Mouse (Mus musculus) intestine, embryonic 16.5 days (tissue): ENCODE measurements at regions not wholly inside any gene's neighbourhood (a gene's known extent, or its start where the extent isn't known, plus 50 kb on each side); places are given as distances from the start of the nearest gene placed in this dataset.
"Not testable (repeated sequence)": the region's sequence is repeated elsewhere in the genome, so short reads cannot be mapped to it uniquely, and the experiment has no call there.

Source experiments
- ATAC-seq: fragments of 200-750 bp; cut with Nextera tagmentation; 2 replicates; pipeline ENCODE4 v1.8.0; 2017; ENCODE audit warnings: moderate TSS enrichment, moderate library complexity
- H3K27ac ChIP-seq: fragments of 300-500 bp; sonication (generic); 2 replicates; pipeline ENCODE4 v1.5.1; 2014; ENCODE audit warnings: mild to moderate bottlenecking, low read length
- H3K27me3 ChIP-seq: fragments of 300-500 bp; sonication (generic); replicated peaks from 2 replicates; pipeline ENCODE4 v1.6.1; 2014; ENCODE audit warnings: low read length, control low read depth, mixed read lengths; ENCODE audit not compliant: control insufficient read depth, insufficient read depth
- H3K36me3 ChIP-seq: fragments of 300-500 bp; sonication (generic); 2 replicates; pipeline ENCODE4 v1.6.1; 2014; ENCODE audit warnings: low read length, control low read depth; ENCODE audit not compliant: control insufficient read depth, insufficient read depth
- H3K4me1 ChIP-seq: fragments of 300-500 bp; sonication (generic); 2 replicates; pipeline ENCODE4 v1.6.1; 2014; ENCODE audit warnings: low read length, control low read depth, mixed read lengths; ENCODE audit not compliant: control insufficient read depth, insufficient read depth
- H3K4me2 ChIP-seq: fragments of 300-500 bp; sonication (generic); 2 replicates; pipeline ENCODE4 v1.6.1; 2014; ENCODE audit warnings: low read depth, low read length, control low read depth
- H3K4me3 ChIP-seq: fragments of 300-500 bp; sonication (generic); 2 replicates; pipeline ENCODE4 v1.5.1; 2014; ENCODE audit warnings: mild to moderate bottlenecking, low read length
- H3K9ac ChIP-seq: fragments of 300-500 bp; sonication (generic); 2 replicates; pipeline ENCODE4 v1.6.1; 2014; ENCODE audit warnings: low read depth, low read length
- H3K9me3 ChIP-seq: fragments of 300-500 bp; sonication (generic); 2 replicates; pipeline ENCODE4 v1.6.1; 2016; ENCODE audit warnings: low read length, control low read depth; ENCODE audit not compliant: control insufficient read depth
- WGBS: fragments of 180-500 bp; shearing (Covaris S2); extraction: QIAGEN DNeasy Blood & Tissue Kit; methylation state at CpG from one replicate; pipeline ENCODE4 v1.1.7; 2014; 5-methylcytosine and 5-hydroxymethylcytosine counted together

DNA sequence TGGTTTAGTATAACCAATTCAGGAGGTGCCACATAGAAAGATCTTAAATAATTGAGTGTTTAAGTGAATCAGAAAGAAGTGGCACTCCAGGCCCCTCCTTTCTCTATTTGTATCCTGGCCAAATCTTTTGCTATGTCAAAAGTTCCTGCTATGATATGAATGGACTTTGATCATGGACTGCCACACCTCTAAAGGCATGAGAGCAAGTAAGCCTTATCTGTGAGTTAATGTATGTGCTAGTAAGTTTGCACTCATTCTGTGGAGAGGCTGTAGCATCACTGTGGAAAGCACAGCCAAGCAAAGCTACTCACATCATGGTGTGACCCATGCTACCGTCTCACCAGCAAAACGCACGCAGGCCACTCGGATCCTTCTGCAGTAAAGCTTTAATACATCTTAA, 140.2 kb downstream of the Jrkl start:
- Histone ChIP-seq H3K4me3 (no peak overlapping the region), H3K9ac (no peak overlapping the region), H3K27me3 (no peaks in the 10 kb centered on the region), H3K36me3 (no peaks in the 10 kb centered on the region), H3K4me2 (no peak overlapping the region), H3K27ac (no peak overlapping the region), H3K4me1 (no peaks in the 10 kb centered on the region), H3K9me3 (no peaks in the 10 kb centered on the region)
- WGBS, result 91% methylated on average over 4 of the region's 4 CpGs
- peak; percentile 95 for ATAC-seq

DNA sequence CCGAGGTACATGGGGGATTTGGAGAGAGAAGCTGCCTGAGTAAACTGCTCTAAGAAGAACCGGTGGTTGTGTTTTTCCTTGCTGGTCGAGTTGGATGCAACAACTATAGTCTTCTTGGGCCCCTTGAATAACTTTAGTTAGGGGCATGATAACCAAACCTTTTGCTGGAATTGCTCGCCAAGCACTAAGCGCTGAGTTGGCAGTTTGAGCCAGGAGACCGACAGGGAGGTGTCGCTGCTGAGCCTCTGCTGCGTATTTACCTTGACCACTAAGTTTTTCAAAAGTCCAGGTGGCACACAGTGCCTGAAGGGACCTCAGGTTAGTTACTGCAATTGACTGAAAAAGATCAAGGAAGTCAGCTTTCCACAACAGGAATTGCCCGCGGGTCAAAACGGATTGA, 162.0 kb downstream of the Jrkl start:
- Histone ChIP-seq H3K4me3 (no peak overlapping the region), H3K27ac (no peak overlapping the region), H3K4me2 (no peak overlapping the region), H3K36me3 (no peaks in the 10 kb centered on the region), H3K9me3 (no peaks in the 10 kb centered on the region), H3K27me3 (no peaks in the 10 kb centered on the region), H3K9ac (no peak overlapping the region), H3K4me1 (no peaks in the 10 kb centered on the region)
- WGBS, result 82% methylated on average over 11 of the region's 11 CpGs
- no peak for ATAC-seq

DNA sequence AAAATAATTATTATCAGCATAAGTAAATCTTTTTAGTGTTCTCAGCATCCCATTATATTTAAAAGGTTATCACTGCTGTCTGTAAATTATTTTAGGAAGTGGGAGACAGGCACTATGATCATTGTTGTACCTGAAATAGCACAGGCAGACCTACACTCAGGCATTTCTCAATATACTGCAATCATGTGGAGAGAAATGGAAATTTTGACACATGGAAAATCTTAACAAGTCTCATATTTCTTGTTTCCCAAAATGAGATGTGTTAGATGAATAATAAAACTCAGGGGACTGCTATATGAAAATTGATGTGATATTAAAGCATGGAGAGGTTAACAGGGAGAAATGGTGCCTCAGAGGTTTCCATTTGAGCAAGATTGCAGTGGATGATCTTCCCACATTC, 196.6 kb downstream of the Jrkl start:
- Histone ChIP-seq H3K4me1 (no peaks in the 10 kb centered on the region), H3K27ac (no peak overlapping the region), H3K4me2 (no peak overlapping the region), H3K36me3 (no peaks in the 10 kb centered on the region), H3K9ac (no peak overlapping the region), H3K9me3 (no peaks in the 10 kb centered on the region), H3K4me3 (no peak overlapping the region), H3K27me3 (no peaks in the 10 kb centered on the region)
- no peak for ATAC-seq

DNA sequence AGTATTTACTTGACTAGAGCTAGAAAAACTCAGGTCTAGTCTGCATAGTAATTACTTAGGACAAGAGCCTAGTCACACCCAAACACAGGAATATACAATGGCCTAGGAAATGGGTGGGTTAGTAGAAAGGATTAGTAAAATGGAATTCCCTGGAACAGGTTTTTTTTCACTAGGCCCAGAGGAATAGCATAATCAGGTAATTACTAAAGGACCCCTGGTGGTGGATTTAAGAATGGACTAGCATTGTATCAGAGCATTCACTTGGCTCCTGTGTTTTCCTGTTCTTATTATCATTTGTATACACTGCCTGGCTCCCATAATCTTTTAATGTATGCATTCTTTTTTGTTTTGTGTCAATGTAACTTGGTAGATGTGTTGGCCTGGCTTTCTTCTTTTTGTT, 226.6 kb downstream of the Jrkl start:
- no peak overlapping the region for H3K4me2 ChIP-seq
- no peaks in the 10 kb centered on the region for H3K36me3 ChIP-seq
- no peaks in the 10 kb centered on the region for H3K9me3 ChIP-seq
- no peaks in the 10 kb centered on the region for H3K4me1 ChIP-seq
- no peak overlapping the region for H3K9ac ChIP-seq
- no peak overlapping the region for H3K27ac ChIP-seq
- no peak for ATAC-seq
- H3K4me3 ChIP-seq, result no peak overlapping the region
- H3K27me3 ChIP-seq, result no peaks in the 10 kb centered on the region

DNA sequence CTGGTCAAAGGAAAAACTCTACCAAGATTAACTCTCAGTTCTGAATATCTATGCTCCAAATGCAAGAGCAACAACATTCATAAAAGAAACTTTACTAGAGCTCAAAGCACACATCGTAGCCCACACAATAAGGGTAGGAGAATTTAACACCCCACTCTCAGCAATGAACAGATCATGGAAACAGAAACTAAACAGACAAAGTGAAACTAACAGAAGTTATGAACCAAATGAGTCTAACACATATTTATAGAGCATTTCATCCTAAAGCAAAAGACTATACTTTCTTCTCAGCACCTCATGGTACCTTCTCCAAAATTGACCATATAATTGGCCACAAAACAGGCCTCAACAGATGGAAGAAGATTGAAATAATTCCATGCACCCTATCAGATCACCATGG, 262.4 kb downstream of the Jrkl start:
- not testable (repeated sequence) for H3K9me3 ChIP-seq, H3K4me2 ChIP-seq, H3K27me3 ChIP-seq, H3K4me1 ChIP-seq, H3K27ac ChIP-seq, ATAC-seq, H3K36me3 ChIP-seq, H3K4me3 ChIP-seq, H3K9ac ChIP-seq
- WGBS, result 89% methylated on average over 1 of the region's 1 CpGs

DNA sequence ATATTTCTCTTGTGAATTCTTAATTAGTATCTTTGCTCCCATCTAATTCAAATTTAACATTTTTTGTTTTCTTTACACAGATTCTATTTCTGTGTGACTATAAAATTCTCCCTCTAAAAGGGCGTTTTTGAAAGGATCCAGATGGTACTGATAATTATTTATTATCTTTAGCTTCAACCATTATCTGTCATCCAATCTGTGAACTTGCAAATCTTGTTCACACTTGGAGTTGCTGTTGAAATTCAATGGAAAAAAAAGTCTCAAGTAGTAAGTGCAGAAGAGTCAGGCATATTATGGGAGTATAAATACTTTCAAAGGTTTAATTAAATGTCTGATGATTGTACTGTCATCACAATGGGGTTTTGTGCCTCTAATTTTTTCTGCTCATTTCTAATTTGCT, 272.6 kb downstream of the Jrkl start:
- no peaks in the 10 kb centered on the region for H3K27me3 ChIP-seq
- no peaks in the 10 kb centered on the region for H3K4me1 ChIP-seq
- no peaks in the 10 kb centered on the region for H3K36me3 ChIP-seq
- H3K9me3 ChIP-seq, result no peaks in the 10 kb centered on the region
- ATAC-seq, result no peak
- H3K27ac ChIP-seq, result no peak overlapping the region
- H3K4me3 ChIP-seq, result no peak overlapping the region
- no peak overlapping the region for H3K4me2 ChIP-seq
- H3K9ac ChIP-seq, result no peak overlapping the region
- 34% methylated on average over 1 of the region's 1 CpGs for WGBS

DNA sequence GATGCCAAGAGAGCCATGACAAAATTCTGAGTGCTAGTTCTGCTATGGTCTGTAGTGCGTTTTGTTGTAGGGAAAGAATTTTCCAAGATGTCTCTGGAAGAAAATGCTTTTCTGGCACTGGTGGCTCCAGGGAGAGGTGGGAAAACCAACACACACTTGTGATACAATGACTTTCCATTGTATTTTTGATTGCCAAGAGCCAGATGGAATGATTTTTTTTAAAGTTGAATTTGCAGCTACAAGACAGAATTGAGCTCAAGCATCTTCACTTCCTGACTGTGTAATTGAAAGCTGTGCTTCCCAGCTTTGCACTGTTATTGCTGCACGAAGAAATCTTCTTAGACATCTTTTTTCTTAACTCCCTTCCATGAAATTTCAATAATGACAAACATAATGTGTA, 285.3 kb downstream of the Jrkl start:
- Histone ChIP-seq H3K4me3 (no peak overlapping the region), H3K9ac (no peak overlapping the region), H3K4me2 (no peak overlapping the region), H3K4me1 (no peaks in the 10 kb centered on the region), H3K27ac (no peak overlapping the region), H3K36me3 (no peaks in the 10 kb centered on the region), H3K9me3 (no peaks in the 10 kb centered on the region), H3K27me3 (no peaks in the 10 kb centered on the region)
- ATAC-seq, result no peak
- 64% methylated on average over 2 of the region's 2 CpGs for WGBS

DNA sequence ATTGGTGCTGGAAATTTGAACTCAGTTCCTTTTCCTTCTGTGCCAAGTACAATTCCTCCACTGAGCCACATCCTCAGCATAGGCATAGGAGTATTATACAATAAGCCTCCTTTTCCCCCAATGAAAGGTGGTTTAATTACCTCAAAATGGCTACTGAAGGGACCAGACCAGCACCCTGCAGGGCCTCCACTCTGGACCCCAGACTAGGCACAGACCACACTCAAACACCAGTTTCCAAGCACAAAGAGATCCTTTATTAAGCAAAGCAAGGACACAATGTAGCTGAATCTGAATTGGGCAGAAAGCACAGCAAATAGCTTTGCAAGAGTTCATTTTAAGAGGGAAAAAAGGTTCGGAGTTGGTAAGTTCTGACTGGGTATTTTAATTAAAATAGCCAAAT, 299.5 kb downstream of the Jrkl start:
- Histone ChIP-seq H3K4me1 (no peaks in the 10 kb centered on the region), H3K36me3 (no peaks in the 10 kb centered on the region), H3K4me3 (no peak overlapping the region), H3K27ac (no peak overlapping the region), H3K9me3 (no peaks in the 10 kb centered on the region), H3K27me3 (no peaks in the 10 kb centered on the region), H3K9ac (no peak overlapping the region), H3K4me2 (no peak overlapping the region)
- WGBS, result 63% methylated on average over 1 of the region's 1 CpGs
- no peak for ATAC-seq

DNA sequence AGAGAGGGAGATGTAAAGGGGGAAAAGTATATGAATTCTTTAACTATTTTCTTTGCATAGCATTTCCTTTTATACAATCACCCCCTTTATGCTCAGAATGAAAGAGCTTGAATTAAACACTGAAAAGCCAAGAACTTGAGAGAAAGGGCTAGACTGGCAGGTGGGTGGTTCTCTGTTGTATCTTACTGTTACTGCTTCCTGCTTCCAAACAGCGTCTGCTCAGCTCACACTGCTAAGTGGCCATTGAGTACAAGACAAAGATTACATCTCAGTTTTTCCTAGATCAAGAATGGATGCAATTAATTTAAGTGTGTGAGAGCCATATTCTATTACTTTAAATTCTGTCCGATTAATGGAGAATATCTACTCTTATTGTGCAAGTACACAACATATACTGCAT, 300.2 kb downstream of the Jrkl start:
- H3K27ac ChIP-seq, result no peak overlapping the region
- H3K36me3 ChIP-seq, result no peaks in the 10 kb centered on the region
- H3K4me2 ChIP-seq, result no peak overlapping the region
- ATAC-seq, result no peak
- WGBS, result 66% methylated on average over 2 of the region's 2 CpGs
- H3K4me3 ChIP-seq, result no peak overlapping the region
- no peaks in the 10 kb centered on the region for H3K27me3 ChIP-seq
- H3K9ac ChIP-seq, result no peak overlapping the region
- H3K4me1 ChIP-seq, result no peaks in the 10 kb centered on the region
- no peaks in the 10 kb centered on the region for H3K9me3 ChIP-seq

DNA sequence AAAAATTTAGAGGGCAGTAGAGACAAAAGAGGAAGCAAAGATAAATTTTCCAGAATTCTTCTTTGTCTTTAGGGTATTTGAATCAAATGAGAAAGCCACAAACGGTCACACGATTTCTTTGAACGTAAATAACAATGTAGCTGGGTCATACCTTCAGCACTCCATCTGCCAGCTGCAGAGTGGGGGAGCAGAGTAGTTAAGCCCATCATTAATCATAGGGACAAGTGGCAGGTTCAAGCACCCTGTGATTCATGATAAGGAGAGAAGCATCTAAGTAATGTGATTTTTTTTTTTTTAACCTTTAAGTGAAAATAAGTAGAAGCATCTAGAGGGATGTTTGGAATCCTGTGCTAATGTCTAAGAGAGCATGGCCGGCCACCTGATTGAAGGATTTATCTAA, 300.6 kb downstream of the Jrkl start:
- Histone ChIP-seq H3K27me3 (no peaks in the 10 kb centered on the region), H3K4me3 (no peak overlapping the region), H3K9me3 (no peaks in the 10 kb centered on the region), H3K27ac (no peak overlapping the region), H3K36me3 (no peaks in the 10 kb centered on the region), H3K4me1 (no peaks in the 10 kb centered on the region), H3K9ac (no peak overlapping the region), H3K4me2 (no peak overlapping the region)
- no peak for ATAC-seq
- 51% methylated on average over 4 of the region's 4 CpGs for WGBS
